Comparison of ENCODE assay signal across 7 mouse cellular contexts in genomic region chr12:76822651-76823041, GRCm38 (mm10). TPM values are rescaled to one million over a fixed set of nuclear protein-coding genes. Genes with fewer than 3 reads are reported as not detected.
DNase-seq lines count a peak whose midpoint lies in the region; ATAC-seq and TF ChIP-seq lines count a peak whose summit lies in the region.

TSS of gene Rab15 (minus strand) at chr12:76822908.

- TF ChIP-seq CTCF in kidney, postnatal 0 days (IDR thresholded peaks at IDR 0.05; ENCODE audit: low read depth), result no peak
- TF ChIP-seq CTCF in olfactory bulb, adult 2 months (IDR thresholded peaks at IDR 0.05; ENCODE audit: insufficient read depth, low read depth, low read length), result no peak

- 2% methylated on average over 16 of the region's 17 CpGs for WGBS in kidney, postnatal 0 days
- 3% methylated on average over 17 of the region's 17 CpGs for WGBS in forebrain, embryonic 13.5 days
- 2% methylated on average over 15 of the region's 17 CpGs for WGBS in limb, embryonic 11.5 days
- 7% methylated on average over 16 of the region's 17 CpGs for WGBS in olfactory bulb, adult 2 months

- peaks cover 3% of the 10 kb centered on the region; the same call in 1 of the 2 replicates for H3K27me3 ChIP-seq in kidney, postnatal 0 days (ENCODE audit: insufficient read depth, low read length)
- peaks cover 47% of the 10 kb centered on the region for H3K27me3 ChIP-seq in forebrain, embryonic 13.5 days
- H3K27me3 ChIP-seq in limb, embryonic 11.5 days (ENCODE audit: control insufficient read depth, insufficient read depth, low read length), result peaks cover 20% of the 10 kb centered on the region

- peak; percentile 11; the same call in 1 of the 2 replicates for ATAC-seq in kidney, postnatal 0 days (replicated peaks; ENCODE audit: low FRiP score, low read depth)
- ATAC-seq in forebrain, embryonic 13.5 days, result no peak; the same call in none of the 2 replicates
- ATAC-seq in limb, embryonic 11.5 days (ENCODE audit: insufficient number of reproducible peaks, low FRiP score, low TSS enrichment, low read depth), result peak; percentile 37
- no peak for ATAC-seq in CD4-positive, CD25-positive, alpha-beta regulatory T cell, adult 4 months

- H3K4me1 ChIP-seq in kidney, postnatal 0 days (replicated peaks; ENCODE audit: insufficient read depth, low read length), result no peaks in the 10 kb centered on the region; the same call in 1 of the 2 replicates
- peaks cover 28% of the 10 kb centered on the region for H3K4me1 ChIP-seq in forebrain, embryonic 13.5 days
- H3K4me1 ChIP-seq in limb, embryonic 11.5 days (ENCODE audit: control insufficient read depth, insufficient read depth, low read length), result 0 out of 2 replicates have a peak, but pooled peaks cover 3% of the 10 kb centered on the region
- H3K4me1 ChIP-seq in olfactory bulb, adult 2 months (ENCODE audit: control insufficient read depth, insufficient read depth, low read length), result peaks cover 34% of the 10 kb centered on the region

- H3K27ac ChIP-seq in kidney, postnatal 0 days, result no peak within 1 kb of the TSS
- peak within 1 kb of the TSS; percentile 45; the same call in 1 of the 2 replicates for H3K27ac ChIP-seq in forebrain, embryonic 13.5 days
- H3K27ac ChIP-seq in limb, embryonic 11.5 days (replicated peaks; ENCODE audit: low read depth, low read length), result no peak within 1 kb of the TSS
- 0 out of 2 replicates have a peak within 1 kb of the TSS, but pooled peaks have one; percentile 16 for H3K27ac ChIP-seq in olfactory bulb, adult 2 months (ENCODE audit: insufficient read depth, low read depth, low read length)

- DNase-seq in kidney, postnatal 0 days (ENCODE audit: low spot score), result no peak
- no peak for DNase-seq in kidney, postnatal 4 days
- DNase-seq in cerebellum, adult 9-11 months, result peak; percentile 68
- peak; percentile 41 for DNase-seq in limb, embryonic 11.5 days (ENCODE audit: low spot score)

- H3K9me3 ChIP-seq in kidney, postnatal 0 days (replicated peaks; ENCODE audit: low read length), result no peaks in the 10 kb centered on the region
- no peaks in the 10 kb centered on the region for H3K9me3 ChIP-seq in forebrain, embryonic 13.5 days (replicated peaks)
- no peaks in the 10 kb centered on the region for H3K9me3 ChIP-seq in limb, embryonic 11.5 days (ENCODE audit: control insufficient read depth, low read length)

- H3K4me2 ChIP-seq in kidney, postnatal 0 days (ENCODE audit: low read length), result peak within 1 kb of the TSS; percentile 93
- peak within 1 kb of the TSS; percentile 90 for H3K4me2 ChIP-seq in forebrain, embryonic 13.5 days
- H3K4me2 ChIP-seq in limb, embryonic 11.5 days (ENCODE audit: low read depth, severe bottlenecking), result peak within 1 kb of the TSS; percentile 97

- H3K4me3 ChIP-seq in kidney, postnatal 0 days (replicated peaks; ENCODE audit: low read depth, low read length), result peak within 1 kb of the TSS; percentile 63
- peak within 1 kb of the TSS; percentile 61 for H3K4me3 ChIP-seq in forebrain, embryonic 13.5 days
- peak within 1 kb of the TSS; percentile 46 for H3K4me3 ChIP-seq in limb, embryonic 11.5 days (ENCODE audit: low read depth, low read length)
- peak within 1 kb of the TSS; percentile 83 for H3K4me3 ChIP-seq in olfactory bulb, adult 2 months (ENCODE audit: insufficient read depth, low read depth, low read length)

- no peaks in the 10 kb centered on the region for H3K36me3 ChIP-seq in kidney, postnatal 0 days (ENCODE audit: insufficient read depth, low read length)
- H3K36me3 ChIP-seq in forebrain, embryonic 13.5 days (ENCODE audit: poor library complexity, severe bottlenecking), result no peaks in the 10 kb centered on the region
- no peaks in the 10 kb centered on the region for H3K36me3 ChIP-seq in limb, embryonic 11.5 days (ENCODE audit: control insufficient read depth, insufficient read depth, low read length)

- peak within 1 kb of the TSS; percentile 67 for H3K9ac ChIP-seq in kidney, postnatal 0 days (ENCODE audit: low read depth, low read length)
- H3K9ac ChIP-seq in forebrain, embryonic 13.5 days, result peak within 1 kb of the TSS; percentile 85
- peak within 1 kb of the TSS; percentile 55 for H3K9ac ChIP-seq in limb, embryonic 11.5 days (ENCODE audit: low read length)

- TF ChIP-seq POLR2A in olfactory bulb, adult 2 months (IDR thresholded peaks at IDR 0.05; ENCODE audit: insufficient read depth, low read depth, low read length), result peak; percentile 24; the same call in 1 of the 2 replicates

RNA-seq across cellular contexts. Expression of gene Rab15, which starts in this region (rescaled TPM):
- 11.6 and 12.1 TPM in 2 replicates for polyA plus RNA-seq in kidney, postnatal 0 days (2015; fragmentation: Nextera tagmentation; extraction: Ambion mirVana)
- 12.3 and 14.3 TPM in 2 replicates for polyA plus RNA-seq in forebrain, embryonic 13.5 days (2015; fragmentation: Nextera tagmentation; extraction: Ambion mirVana)
- polyA plus RNA-seq in limb, embryonic 11.5 days (2014; fragmentation: Nextera tagmentation; extraction: Ambion mirVana), result 8.7 and 9.5 TPM in 2 replicates
- polyA plus RNA-seq in olfactory bulb, adult 2 months (2012; ENCODE audit: insufficient read depth, insufficient read length, low replicate concordance, missing spikeins), result not detected in 2 replicates
- polyA plus RNA-seq in CD4-positive, CD25-positive, alpha-beta regulatory T cell, adult 4 months (2017; shearing (Covaris generic)), result not detected

Comparison
In these comparisons a context has a peak if more than half of its experiments do, and no peak if none do; other contexts are left out.
1. ATAC-seq: peak in kidney, postnatal 0 days (single experiment) and limb, embryonic 11.5 days (single experiment); none in forebrain, embryonic 13.5 days (single experiment) and CD4-positive, CD25-positive, alpha-beta regulatory T cell, adult 4 months (single experiment).
2. DNase-seq: peak in cerebellum, adult 9-11 months (single experiment) and limb, embryonic 11.5 days (single experiment); none in kidney, postnatal 0 days (single experiment) and kidney, postnatal 4 days (0 of 2).
3. H3K27ac ChIP-seq: peak in forebrain, embryonic 13.5 days (single experiment) and olfactory bulb, adult 2 months (single experiment); none in kidney, postnatal 0 days (single experiment) and limb, embryonic 11.5 days (single experiment).
4. Peak in every context shown above with its lines, with median percentiles within 50 percentile points of each other: H3K4me2 ChIP-seq, H3K4me3 ChIP-seq and H3K9ac ChIP-seq.